Mouse (Mus musculus) kidney, postnatal 25 days (tissue): ENCODE results near the gene Cnot10.
A peak's percentile ranks its signal among the peaks of the same experiment; 100 is the strongest.

ENCODE experiments used
- DNase-seq, 2 experiments: peaks; one replicate each; pipeline ENCODE4 v3.0.0; 2021; ENCODE audit warnings: mixed read lengths in 2 of 2

Gene Cnot10

GRCm38 (mm10) chr9:114576001-114576400 lies 64.0 kb downstream of the Cnot10 start:
- no peak for DNase-seq

GRCm38 (mm10) chr9:114573528-114573927 lies 66.5 kb downstream of the Cnot10 start:
- DNase-seq = no peak

GRCm38 (mm10) chr9:114568682-114569474 lies 71.1 kb downstream of the Cnot10 start:
- DNase-seq = no peak

GRCm38 (mm10) chr9:114564667-114565066 lies 75.3 kb downstream of the Cnot10 start:
- DNase-seq = no peak

- no peak for DNase-seq
Observed at GRCm38 (mm10) chr9:114563761-114564606, 76.0 kb downstream of the Cnot10 start, which contains the start of gene Trim71. Trim71 (minus strand) TSS chr9:114564369.

GRCm38 (mm10) chr9:114562919-114563751 lies 76.8 kb downstream of the Cnot10 start:
- peak; percentile 29 to 40 for DNase-seq

GRCm38 (mm10) chr9:114562031-114562918 lies 77.7 kb downstream of the Cnot10 start:
- DNase-seq = no peak

GRCm38 (mm10) chr9:114561671-114561971 lies 78.4 kb downstream of the Cnot10 start:
- no peak for DNase-seq

GRCm38 (mm10) chr9:114560771-114561670 lies 79.0 kb downstream of the Cnot10 start:
- no peak for DNase-seq

GRCm38 (mm10) chr9:114560141-114560540 lies 79.8 kb downstream of the Cnot10 start:
- DNase-seq = no peak

GRCm38 (mm10) chr9:114557086-114557485 lies 82.9 kb downstream of the Cnot10 start:
- DNase-seq = no peak

GRCm38 (mm10) chr9:114556276-114556855 lies 83.6 kb downstream of the Cnot10 start:
- no peak for DNase-seq

GRCm38 (mm10) chr9:114554355-114554979 lies 85.5 kb downstream of the Cnot10 start:
- DNase-seq = peak; percentile 39 to 43

- no peak for DNase-seq
Observed at GRCm38 (mm10) chr9:114553828-114554227, 86.2 kb downstream of the Cnot10 start.

- DNase-seq = no peak
Observed at GRCm38 (mm10) chr9:114550033-114550432, 90.0 kb downstream of the Cnot10 start.

GRCm38 (mm10) chr9:114549117-114549516 lies 90.9 kb downstream of the Cnot10 start:
- DNase-seq = no peak

- peak; percentile 37 to 53 for DNase-seq
Observed at GRCm38 (mm10) chr9:114548496-114548895, 91.5 kb downstream of the Cnot10 start.

- DNase-seq = peak; percentile 50 to 69
Observed at GRCm38 (mm10) chr9:114547643-114548077, 92.3 kb downstream of the Cnot10 start.

- no peak for DNase-seq
Observed at GRCm38 (mm10) chr9:114546765-114547164, 93.2 kb downstream of the Cnot10 start.
